Mouse (Mus musculus): Measurements from ENCODE around the gene Pcid2.
"Not testable (repeated sequence)": the region's sequence is repeated elsewhere in the genome, so short reads cannot be mapped to it uniquely, and the experiment has no call there.

Gene Pcid2

GRCm38 (mm10) chr8:13105087-13105881 lies at the start of gene Pcid2, which contains the start of gene Cul4a:
Gene Pcid2 (minus strand): TSS chr8:13105459.
Gene Cul4a (plus strand): TSS chr8:13105621.
- DNase-seq, result peak; percentile 96

- DNase-seq, result no peak
Observed at GRCm38 (mm10) chr8:13154099-13154498, 48.8 kb upstream of the Pcid2 start.

- no peak for DNase-seq
Observed at GRCm38 (mm10) chr8:13150929-13151328, 45.7 kb upstream of the Pcid2 start.

- no peak for DNase-seq
Observed at GRCm38 (mm10) chr8:13149866-13150265, 44.6 kb upstream of the Pcid2 start.

GRCm38 (mm10) chr8:13149287-13149686 lies 44.0 kb upstream of the Pcid2 start:
- DNase-seq, result no peak

GRCm38 (mm10) chr8:13148476-13148875 lies 43.2 kb upstream of the Pcid2 start:
- DNase-seq, result no peak

GRCm38 (mm10) chr8:13141681-13142080 lies 36.4 kb upstream of the Pcid2 start:
- no peak for DNase-seq

GRCm38 (mm10) chr8:13139641-13140182 lies 34.5 kb upstream of the Pcid2 start:
- DNase-seq, result no peak

GRCm38 (mm10) chr8:13132220-13132619 lies 27.0 kb upstream of the Pcid2 start:
- DNase-seq, result not testable (repeated sequence)

- no peak for DNase-seq
Observed at GRCm38 (mm10) chr8:13124897-13125296, 19.6 kb upstream of the Pcid2 start.

- no peak for DNase-seq
Observed at GRCm38 (mm10) chr8:13122887-13123421, 17.7 kb upstream of the Pcid2 start.

- DNase-seq, result no peak
Observed at GRCm38 (mm10) chr8:13120882-13121665, 15.8 kb upstream of the Pcid2 start.

GRCm38 (mm10) chr8:13118516-13118915 lies 13.3 kb upstream of the Pcid2 start:
- DNase-seq, result no peak

- DNase-seq, result no peak
Observed at GRCm38 (mm10) chr8:13117096-13117495, 11.8 kb upstream of the Pcid2 start.

GRCm38 (mm10) chr8:13113232-13113631 lies 8.0 kb upstream of the Pcid2 start:
- DNase-seq, result no peak

- no peak for DNase-seq
Observed at GRCm38 (mm10) chr8:13111917-13112316, 6.7 kb upstream of the Pcid2 start.

GRCm38 (mm10) chr8:13109416-13109960 lies 4.2 kb upstream of the Pcid2 start:
- DNase-seq, result no peak

- no peak for DNase-seq
Observed at GRCm38 (mm10) chr8:13108967-13109366, 3.7 kb upstream of the Pcid2 start.

- DNase-seq, result no peak
Observed at GRCm38 (mm10) chr8:13107990-13108638, 2.9 kb upstream of the Pcid2 start.

- DNase-seq, result no peak
Observed at GRCm38 (mm10) chr8:13105908-13106551, 771 bp upstream of the Pcid2 start.

GRCm38 (mm10) chr8:13104691-13105086 lies 570 bp downstream of the Pcid2 start:
- DNase-seq, result peak; percentile 88

- DNase-seq, result no peak
Observed at GRCm38 (mm10) chr8:13077542-13077941, 27.7 kb downstream of the Pcid2 start.

Measured in cerebellum, adult 11-12 months (tissue).